Comparison of ENCODE assay signal across 31 mouse cellular contexts in genomic region chr10:80802996-80803395, GRCm38 (mm10). TPM values are rescaled to one million over a fixed set of nuclear protein-coding genes. Genes with fewer than 3 reads are reported as not detected.
A peak's percentile ranks its signal among the peaks of the same experiment; 100 is the strongest.
DNase-seq lines count a peak whose midpoint lies in the region; ATAC-seq and TF ChIP-seq lines count a peak whose summit lies in the region.
"Had no signal": no experiment of that assay in that cellular context is flagged by ENCODE, and none has a peak within 500 bp of the region (broad histone marks: within the 10 kb centered on the region; RNA-seq: fewer than 3 reads in every experiment).

No protein-coding gene starts in this region.

- no peak overlapping the region for H3K27ac ChIP-seq in forebrain, embryonic 10.5 days
- H3K27ac ChIP-seq in forebrain, embryonic 14.5 days (ENCODE audit: low read depth, low read length), result no peak overlapping the region
- H3K27ac ChIP-seq in heart, embryonic 13.5 days (replicated peaks), result no peak overlapping the region
- H3K27ac ChIP-seq in embryonic facial prominence, embryonic 10.5 days (replicated peaks), result no peak overlapping the region
- H3K27ac ChIP-seq: forebrain, embryonic 15.5 days; heart, embryonic 10.5 days; heart, embryonic 15.5 days; hindbrain, embryonic 10.5 days; hindbrain, embryonic 13.5 days; intestine, embryonic 15.5 days had no signal

- peak overlapping the region; percentile 9; the same call in 1 of the 2 replicates for H3K4me3 ChIP-seq in forebrain, embryonic 10.5 days
- no peak overlapping the region for H3K4me3 ChIP-seq in forebrain, embryonic 14.5 days (ENCODE audit: low read depth, low read length)
- H3K4me3 ChIP-seq in heart, embryonic 13.5 days, result no peak overlapping the region
- 0 out of 2 replicates have a peak overlapping the region, but pooled peaks have one; percentile 18 for H3K4me3 ChIP-seq in embryonic facial prominence, embryonic 10.5 days
- H3K4me3 ChIP-seq in myocyte, result no peak overlapping the region
- H3K4me3 ChIP-seq: forebrain, embryonic 15.5 days; heart, embryonic 10.5 days; heart, embryonic 15.5 days; hindbrain, embryonic 13.5 days; intestine, embryonic 15.5 days had no signal

- intact Hi-C loops in left cerebral cortex, postnatal 36 days (cut with DNase I), result no loop called here

- H3K27me3 ChIP-seq in forebrain, embryonic 10.5 days (ENCODE audit: poor library complexity, severe bottlenecking), result peaks cover 30% of the 10 kb centered on the region
- H3K27me3 ChIP-seq in forebrain, embryonic 14.5 days (replicated peaks; ENCODE audit: control insufficient read depth, insufficient read depth, low read length), result 0 out of 2 replicates have a peak, but pooled peaks cover 1% of the 10 kb centered on the region
- peaks cover 14% of the 10 kb centered on the region for H3K27me3 ChIP-seq in heart, embryonic 13.5 days (replicated peaks)
- H3K27me3 ChIP-seq in embryonic facial prominence, embryonic 10.5 days (replicated peaks; ENCODE audit: low read depth, poor library complexity, severe bottlenecking), result peaks cover 30% of the 10 kb centered on the region
- no peaks in the 10 kb centered on the region for H3K27me3 ChIP-seq in myocyte (ENCODE audit: control insufficient read depth, insufficient read depth, insufficient read length)
- H3K27me3 ChIP-seq: CH12.LX; heart, embryonic 15.5 days; Patski had no signal

- peaks cover 53% of the 10 kb centered on the region for H3K4me1 ChIP-seq in forebrain, embryonic 10.5 days
- peaks cover 20% of the 10 kb centered on the region for H3K4me1 ChIP-seq in forebrain, embryonic 14.5 days (ENCODE audit: control insufficient read depth, insufficient read depth, low read length)
- peaks cover 49% of the 10 kb centered on the region for H3K4me1 ChIP-seq in heart, embryonic 13.5 days
- peaks cover 52% of the 10 kb centered on the region for H3K4me1 ChIP-seq in embryonic facial prominence, embryonic 10.5 days

- H3K4me2 ChIP-seq in forebrain, embryonic 14.5 days (ENCODE audit: low read length), result no peak overlapping the region
- H3K4me2 ChIP-seq in heart, embryonic 13.5 days, result no peak overlapping the region
- no peak overlapping the region for H3K4me2 ChIP-seq in myocyte (ENCODE audit: low read depth)
- H3K4me2 ChIP-seq: forebrain, embryonic 15.5 days; heart, embryonic 15.5 days; hindbrain, embryonic 13.5 days; intestine, embryonic 15.5 days had no signal

- H3ac ChIP-seq in myocyte (ENCODE audit: control insufficient read depth, insufficient read length), result no peak overlapping the region

- H3K36me3 ChIP-seq in forebrain, embryonic 10.5 days (replicated peaks), result peaks cover 60% of the 10 kb centered on the region
- peaks cover 55% of the 10 kb centered on the region for H3K36me3 ChIP-seq in forebrain, embryonic 14.5 days (ENCODE audit: control insufficient read depth, insufficient read depth, low read length)
- H3K36me3 ChIP-seq in heart, embryonic 13.5 days, result peaks cover 52% of the 10 kb centered on the region
- peaks cover 73% of the 10 kb centered on the region for H3K36me3 ChIP-seq in embryonic facial prominence, embryonic 10.5 days (replicated peaks)
- H3K36me3 ChIP-seq in myocyte (ENCODE audit: control insufficient read depth, insufficient read depth), result peaks cover 17% of the 10 kb centered on the region

- H3K79me2 ChIP-seq in myocyte (ENCODE audit: control insufficient read depth, insufficient read depth), result peaks cover 33% of the 10 kb centered on the region

- peak; percentile 10 for TF ChIP-seq POLR2A in myocyte (IDR thresholded peaks at IDR 0.05; ENCODE audit: insufficient read length, low read depth)

- H3K9ac ChIP-seq in forebrain, embryonic 14.5 days (ENCODE audit: low read length), result no peak overlapping the region
- 0 out of 2 replicates have a peak overlapping the region, but pooled peaks have one; percentile 11 for H3K9ac ChIP-seq in heart, embryonic 13.5 days
- H3K9ac ChIP-seq: forebrain, embryonic 15.5 days; heart, embryonic 15.5 days; hindbrain, embryonic 13.5 days; intestine, embryonic 15.5 days had no signal

- no peak for ATAC-seq in forebrain, embryonic 14.5 days
- ATAC-seq in heart, embryonic 13.5 days (ENCODE audit: extremely low read depth, insufficient number of reproducible peaks, low FRiP score, low TSS enrichment), result no peak
- ATAC-seq: forebrain, embryonic 15.5 days; hindbrain, embryonic 16.5 days; intestine, embryonic 15.5 days; Patski had no signal

- DNase-seq in forebrain, embryonic 10.5 days (ENCODE audit: extremely low spot score, low spot score), result no peak
- no peak for DNase-seq in forebrain, embryonic 14.5 days (ENCODE audit: low spot score)
- no peak for DNase-seq in heart, adult 9 months (ENCODE audit: low spot score in 2 of 2)
- no peak for DNase-seq in embryonic facial prominence, embryonic 10.5 days (ENCODE audit: low spot score)
- DNase-seq in layer of hippocampus, adult 11-12 months (ENCODE audit: low spot score), result no peak
- no peak for DNase-seq in left cerebral cortex, postnatal 36 days (ENCODE audit: low spot score in 2 of 2)
- DNase-seq: adrenal gland, postnatal 10 days; adrenal gland, postnatal 36 days; B cell, adult 2 months; cerebellum, adult 2 months; cerebellum, postnatal 10 days; cerebellum, postnatal 36 days; embryo, embryonic 11 days; gastrocnemius, postnatal 10 days; gastrocnemius, postnatal 36 days; heart, adult 18-20 months; heart, postnatal 10 days; heart, postnatal 36 days had no signal

- H3K9me3 ChIP-seq in forebrain, embryonic 10.5 days, result no peaks in the 10 kb centered on the region
- H3K9me3 ChIP-seq in forebrain, embryonic 14.5 days (replicated peaks; ENCODE audit: control insufficient read depth, low read length), result no peaks in the 10 kb centered on the region
- no peaks in the 10 kb centered on the region for H3K9me3 ChIP-seq in heart, embryonic 13.5 days
- H3K9me3 ChIP-seq in embryonic facial prominence, embryonic 10.5 days, result no peaks in the 10 kb centered on the region
- H3K9me3 ChIP-seq: forebrain, embryonic 15.5 days; heart, embryonic 10.5 days; heart, embryonic 15.5 days; hindbrain, embryonic 10.5 days; hindbrain, embryonic 13.5 days; intestine, embryonic 15.5 days had no signal

- 83% methylated on average over 3 of the region's 3 CpGs for WGBS in forebrain, embryonic 10.5 days
- WGBS in forebrain, embryonic 14.5 days, result 85% methylated on average over 3 of the region's 3 CpGs
- 73% methylated on average over 3 of the region's 3 CpGs for WGBS in heart, embryonic 13.5 days
- 78% methylated on average over 3 of the region's 3 CpGs for WGBS in embryonic facial prominence, embryonic 10.5 days

TF ChIP-seq in myocyte, 11 proteins besides CTCF, POLR2A, EP300 and RAD21 (continues in another document):
- TF ChIP-seq TCF3 (IDR thresholded peaks at IDR 0.05; ENCODE audit: insufficient read length, low read depth) (no peak), SRF (IDR thresholded peaks at IDR 0.05; ENCODE audit: control insufficient read depth, insufficient read length, low read depth) (no peak), USF1 (IDR thresholded peaks at IDR 0.05; ENCODE audit: low read depth) (no peak), MYOG (IDR thresholded peaks at IDR 0.05; ENCODE audit: control insufficient read depth in 1 of 3, insufficient read depth in 1 of 3, insufficient read length in 2 of 3, low read depth in 2 of 3) (no peak), REST (IDR thresholded peaks at IDR 0.05; ENCODE audit: insufficient read depth, insufficient read length) (no peak)

RNA-seq across cellular contexts. Expression of gene Amh, which starts 2.0 kb away (rescaled TPM):
- polyA plus RNA-seq in forebrain, embryonic 10.5 days (2016; fragmentation: Nextera tagmentation; extraction: Ambion mirVana), result 0.09 TPM in 2 replicates
- polyA plus RNA-seq in forebrain, embryonic 14.5 days (2014; fragmentation: Nextera tagmentation; extraction: Ambion mirVana), result 0.10 TPM in 1 of 2 replicates, not detected in the other
- 0.11 TPM in 1 of 2 replicates, not detected in the other for polyA plus RNA-seq in heart, embryonic 13.5 days (2015; fragmentation: Nextera tagmentation; extraction: Ambion mirVana)
- polyA plus RNA-seq in embryonic facial prominence, embryonic 10.5 days (2016; fragmentation: Nextera tagmentation; extraction: Ambion mirVana), result 0.11 and 0.17 TPM in 2 replicates
- polyA plus RNA-seq in myocyte (2012; fragmentation: generic; extraction: Trizol), result 0.76 TPM
- total RNA-seq in left cerebral cortex, postnatal 36 days (2021), result 1 to 10 TPM; 1.2 to 2.0 TPM
- polyA plus RNA-seq: embryonic facial prominence, embryonic 11.5 days; heart, embryonic 10.5 days; hindbrain, embryonic 16.5 days; intestine, embryonic 15.5 days had no signal

RNA-seq across cellular contexts. Expression of gene Plekhj1, which starts 4.6 kb away (rescaled TPM):
- polyA plus RNA-seq in forebrain, embryonic 10.5 days (2016; fragmentation: Nextera tagmentation; extraction: Ambion mirVana), result 196 and 197 TPM in 2 replicates
- 140 and 143 TPM in 2 replicates for polyA plus RNA-seq in forebrain, embryonic 14.5 days (2014; fragmentation: Nextera tagmentation; extraction: Ambion mirVana)
- polyA plus RNA-seq in heart, embryonic 13.5 days (2015; fragmentation: Nextera tagmentation; extraction: Ambion mirVana), result 79.6 and 86.5 TPM in 2 replicates
- 181 and 184 TPM in 2 replicates for polyA plus RNA-seq in embryonic facial prominence, embryonic 10.5 days (2016; fragmentation: Nextera tagmentation; extraction: Ambion mirVana)
- polyA plus RNA-seq in myocyte (2012; fragmentation: generic; extraction: Trizol), result 69.6 TPM
- total RNA-seq in left cerebral cortex, postnatal 36 days (2021), result 10 to 100 TPM; 53.5 to 63.2 TPM

RNA-seq across cellular contexts. Expression of gene Sf3a2, which starts 5.0 kb away (rescaled TPM):
- 110 and 118 TPM in 2 replicates for polyA plus RNA-seq in forebrain, embryonic 10.5 days (2016; fragmentation: Nextera tagmentation; extraction: Ambion mirVana)
- polyA plus RNA-seq in forebrain, embryonic 14.5 days (2014; fragmentation: Nextera tagmentation; extraction: Ambion mirVana), result 66.6 and 71.7 TPM in 2 replicates
- polyA plus RNA-seq in heart, embryonic 13.5 days (2015; fragmentation: Nextera tagmentation; extraction: Ambion mirVana), result 46.3 and 53.4 TPM in 2 replicates
- polyA plus RNA-seq in embryonic facial prominence, embryonic 10.5 days (2016; fragmentation: Nextera tagmentation; extraction: Ambion mirVana), result 114 and 127 TPM in 2 replicates
- 93.1 TPM for polyA plus RNA-seq in myocyte (2012; fragmentation: generic; extraction: Trizol)
- total RNA-seq in left cerebral cortex, postnatal 36 days (2021), result 10 to 100 TPM; 44.3 to 53.0 TPM

RNA-seq across cellular contexts. Expression of gene Jsrp1, which starts 10.3 kb away (rescaled TPM):
- polyA plus RNA-seq in forebrain, embryonic 10.5 days (2016; fragmentation: Nextera tagmentation; extraction: Ambion mirVana), result 0.40 and 0.65 TPM in 2 replicates
- polyA plus RNA-seq in forebrain, embryonic 14.5 days (2014; fragmentation: Nextera tagmentation; extraction: Ambion mirVana), result 0.30 and 0.31 TPM in 2 replicates
- polyA plus RNA-seq in heart, embryonic 13.5 days (2015; fragmentation: Nextera tagmentation; extraction: Ambion mirVana), result 5.7 and 5.9 TPM in 2 replicates
- 0.26 and 0.52 TPM in 2 replicates for polyA plus RNA-seq in embryonic facial prominence, embryonic 10.5 days (2016; fragmentation: Nextera tagmentation; extraction: Ambion mirVana)
- 343 TPM for polyA plus RNA-seq in myocyte (2012; fragmentation: generic; extraction: Trizol)
- 1 to 10 TPM; 5.5 to 5.6 TPM for total RNA-seq in left cerebral cortex, postnatal 36 days (2021)
- total RNA-seq: G1E had no signal
- polyA plus RNA-seq: Patski had no signal

RNA-seq across cellular contexts. Expression of gene Oaz1, which starts 23.5 kb away (rescaled TPM):
- polyA plus RNA-seq in forebrain, embryonic 10.5 days (2016; fragmentation: Nextera tagmentation; extraction: Ambion mirVana), result 2,273 and 2,281 TPM in 2 replicates
- 1,568 and 1,701 TPM in 2 replicates for polyA plus RNA-seq in forebrain, embryonic 14.5 days (2014; fragmentation: Nextera tagmentation; extraction: Ambion mirVana)
- 2,053 and 2,109 TPM in 2 replicates for polyA plus RNA-seq in heart, embryonic 13.5 days (2015; fragmentation: Nextera tagmentation; extraction: Ambion mirVana)
- 2,205 and 2,316 TPM in 2 replicates for polyA plus RNA-seq in embryonic facial prominence, embryonic 10.5 days (2016; fragmentation: Nextera tagmentation; extraction: Ambion mirVana)
- 1,349 TPM for polyA plus RNA-seq in myocyte (2012; fragmentation: generic; extraction: Trizol)
- 100 to 1,000 TPM; 507 to 583 TPM for total RNA-seq in left cerebral cortex, postnatal 36 days (2021)

Comparison
In these comparisons a context has a peak if more than half of its experiments do, and no peak if none do; other contexts are left out.
1. H3K4me3 ChIP-seq: peak in forebrain, embryonic 10.5 days (single experiment) and embryonic facial prominence, embryonic 10.5 days (single experiment); none in forebrain, embryonic 14.5 days (single experiment), heart, embryonic 13.5 days (single experiment) and myocyte (single experiment).